In the genomic region with DNA sequence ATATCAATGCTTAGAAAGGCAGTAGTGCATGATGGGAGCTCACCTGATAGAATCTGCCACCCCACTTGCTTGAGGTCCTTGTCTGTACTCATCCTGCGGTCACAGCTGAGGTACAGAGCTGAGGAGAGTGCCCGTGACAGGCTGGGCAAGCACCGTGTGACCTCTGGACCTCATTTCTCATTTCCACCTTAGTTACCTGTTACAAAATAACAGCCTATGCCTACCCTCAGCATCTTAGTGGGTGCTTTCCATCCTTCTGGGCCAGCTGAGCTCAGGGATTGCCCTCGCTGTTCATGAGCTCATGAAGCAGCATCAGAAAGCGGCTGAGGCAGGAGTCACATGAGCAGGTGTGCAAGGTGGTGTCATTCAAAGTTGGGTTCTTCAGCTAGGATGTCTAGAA, we compare ENCODE assay signal across 10 mouse cellular contexts.
"Had no signal": no experiment of that assay in that cellular context is flagged by ENCODE, and none has a peak within 500 bp of the region (broad histone marks: within the 10 kb centered on the region; RNA-seq: fewer than 3 reads in every experiment).

No protein-coding gene starts in this region.

- H3K36me3 ChIP-seq: limb, embryonic 13.5 days; stomach, embryonic 15.5 days had no signal

- H3K4me3 ChIP-seq: limb, embryonic 13.5 days; midbrain, embryonic 12.5 days; stomach, embryonic 15.5 days had no signal

- H3K27me3 ChIP-seq: limb, embryonic 13.5 days; stomach, embryonic 15.5 days had no signal

- H3K4me2 ChIP-seq: limb, embryonic 13.5 days; midbrain, embryonic 12.5 days; stomach, embryonic 15.5 days had no signal

- H3K9ac ChIP-seq: limb, embryonic 13.5 days; liver, embryonic 14.5 days; midbrain, embryonic 12.5 days; stomach, embryonic 15.5 days had no signal

- H3K27ac ChIP-seq: limb, embryonic 13.5 days; liver, embryonic 14.5 days; midbrain, embryonic 12.5 days; stomach, embryonic 15.5 days had no signal

- DNase-seq: left cerebral cortex, postnatal 4 days; lung, adult 18-20 months; right cerebral cortex, adult 18-20 months; right cerebral cortex, postnatal 25 days; thymus, adult 2 months; thymus, postnatal 25 days had no signal

- H3K9me3 ChIP-seq: limb, embryonic 13.5 days; midbrain, embryonic 12.5 days; stomach, embryonic 15.5 days had no signal
